Mouse (Mus musculus) thymus, postnatal 25 days (tissue): ENCODE data around the gene Fam169b.

Experiments used
- DNase-seq: peaks from one replicate; pipeline ENCODE4 v3.0.0; 2022

The Fam169b gene

DNA sequence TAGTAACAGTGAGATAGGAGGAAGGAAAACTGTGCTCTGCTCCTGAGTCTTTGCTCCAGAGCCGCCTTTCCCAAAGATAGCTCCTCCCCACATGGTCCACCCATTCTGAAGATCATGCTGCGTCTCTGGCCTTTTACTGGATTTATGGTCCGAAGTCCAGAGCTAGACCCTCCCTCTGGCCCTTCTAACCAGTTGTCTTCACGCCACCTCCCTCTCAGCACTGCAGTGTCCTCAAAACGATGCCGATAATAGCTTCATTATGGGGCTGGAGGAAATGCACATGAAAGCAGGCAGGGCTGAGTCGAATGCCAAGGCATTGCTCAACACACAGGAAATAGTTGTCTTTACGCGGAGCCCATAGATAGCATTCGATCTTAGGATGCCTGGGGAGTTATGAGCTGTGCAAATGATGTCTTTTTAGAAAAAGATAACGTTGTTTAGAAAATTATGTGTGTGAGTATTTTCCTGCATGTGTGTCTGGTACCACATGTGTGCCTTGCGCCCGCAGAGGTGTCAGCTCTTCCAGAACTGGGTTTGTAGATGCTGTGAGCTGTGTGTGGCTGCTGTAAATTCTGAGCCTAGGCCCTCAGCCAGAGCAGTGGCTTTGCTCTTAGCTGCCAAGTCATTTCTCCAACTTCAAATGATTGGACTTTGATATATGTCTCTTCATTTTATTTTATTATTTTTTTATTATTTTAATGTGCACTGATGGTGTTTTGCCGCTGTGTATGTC, 46.6 kb downstream of the Fam169b start:
- DNase-seq = no peak

GRCm38 (mm10) chr7:68323051-68323450, 49.4 kb downstream of the Fam169b start:
- peak; percentile 55 for DNase-seq

DNA sequence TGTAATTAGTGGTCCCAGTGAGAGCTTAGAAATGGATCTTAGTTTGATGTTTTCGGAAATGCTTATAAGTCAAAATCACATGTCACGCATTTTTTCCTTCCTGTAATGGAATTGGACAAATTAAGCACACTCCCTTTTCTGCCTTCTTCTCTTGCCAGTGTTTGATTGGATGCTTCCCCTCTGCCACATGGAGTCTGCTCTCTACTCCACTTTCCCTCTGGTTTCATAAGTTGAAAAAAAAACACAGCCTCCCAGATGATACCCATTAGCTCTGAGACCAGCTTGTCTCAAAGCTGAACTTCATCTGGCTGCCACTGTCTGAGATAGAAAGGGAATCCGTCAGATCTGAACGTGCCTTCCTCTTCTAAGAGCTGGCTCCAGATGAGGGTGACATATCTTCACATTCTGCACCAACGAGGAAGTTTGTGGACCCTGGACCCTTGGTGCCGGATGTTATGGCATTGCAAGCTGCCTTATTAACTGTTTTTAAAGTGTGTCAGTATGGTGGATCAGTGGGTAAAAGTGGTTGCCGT, 52.6 kb downstream of the Fam169b start:
- DNase-seq = no peak

GRCm38 (mm10) chr7:68329000-68329399, 55.4 kb downstream of the Fam169b start:
- peak; percentile 48 for DNase-seq

GRCm38 (mm10) chr7:68332799-68333198, 59.2 kb downstream of the Fam169b start:
- no peak for DNase-seq

GRCm38 (mm10) chr7:68337080-68337781, 63.6 kb downstream of the Fam169b start:
- no peak for DNase-seq

DNA sequence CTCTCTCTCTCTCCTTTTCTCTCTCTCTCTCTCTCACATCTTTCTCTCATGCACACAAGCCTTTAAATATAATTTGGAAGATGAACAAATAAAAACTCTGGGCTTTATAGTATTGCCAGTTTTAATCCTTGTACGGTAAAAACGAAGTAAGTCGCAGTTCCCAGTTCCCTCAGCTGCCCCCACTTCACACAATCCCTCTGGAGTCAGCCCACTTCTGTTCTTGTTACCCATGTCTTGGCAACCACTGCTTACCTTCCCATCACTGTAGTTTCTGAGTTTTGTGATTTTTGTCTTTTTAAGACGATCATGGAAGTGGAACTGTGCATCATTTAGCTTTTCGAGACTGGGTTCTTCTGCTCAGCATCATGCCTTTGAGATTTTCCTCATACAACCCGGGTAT, 65.0 kb downstream of the Fam169b start:
- no peak for DNase-seq

DNA sequence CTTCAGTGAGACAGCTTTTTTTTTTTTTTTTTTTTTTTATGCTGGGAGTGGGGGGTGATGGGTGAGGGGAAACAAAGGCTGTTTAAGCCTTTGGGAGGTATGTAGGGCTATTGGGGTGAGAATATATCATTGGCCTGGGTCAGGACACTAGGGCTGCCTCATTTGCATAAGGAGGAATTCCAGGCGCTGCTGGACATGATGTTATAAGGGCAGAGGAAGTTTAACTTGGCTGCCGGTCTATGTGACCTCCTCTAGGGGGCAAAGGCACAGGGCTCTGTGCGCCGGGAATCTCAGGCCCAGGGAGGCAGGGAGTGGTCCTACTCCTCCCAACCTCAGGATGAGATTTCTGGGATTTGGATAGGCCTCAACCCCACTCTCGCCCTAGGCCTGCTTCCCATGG, 70.9 kb downstream of the Fam169b start:
- no peak for DNase-seq

GRCm38 (mm10) chr7:68345963-68346362, 72.3 kb downstream of the Fam169b start:
- no peak for DNase-seq

GRCm38 (mm10) chr7:68355325-68356076, 81.9 kb downstream of the Fam169b start:
- no peak for DNase-seq

DNA sequence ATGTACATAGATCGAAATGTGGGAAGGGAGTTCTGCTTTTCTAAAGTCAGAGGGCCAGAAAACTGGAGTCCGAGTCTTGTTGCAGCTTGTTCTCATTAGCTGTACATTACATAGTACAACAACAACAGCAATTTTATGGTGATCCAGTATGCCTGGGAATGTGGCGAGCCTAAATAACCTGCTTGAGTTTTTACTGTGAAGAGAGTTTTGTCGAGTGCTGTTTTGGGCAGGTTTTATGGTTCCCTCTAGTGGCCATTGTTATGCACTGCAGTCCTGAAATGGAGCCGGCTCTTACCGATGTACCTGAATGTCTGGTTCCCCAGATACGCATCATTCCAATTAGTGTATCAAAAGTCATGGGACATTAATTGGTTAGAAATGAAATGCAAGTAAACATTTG, 83.8 kb downstream of the Fam169b start:
- DNase-seq = peak; percentile 63

DNA sequence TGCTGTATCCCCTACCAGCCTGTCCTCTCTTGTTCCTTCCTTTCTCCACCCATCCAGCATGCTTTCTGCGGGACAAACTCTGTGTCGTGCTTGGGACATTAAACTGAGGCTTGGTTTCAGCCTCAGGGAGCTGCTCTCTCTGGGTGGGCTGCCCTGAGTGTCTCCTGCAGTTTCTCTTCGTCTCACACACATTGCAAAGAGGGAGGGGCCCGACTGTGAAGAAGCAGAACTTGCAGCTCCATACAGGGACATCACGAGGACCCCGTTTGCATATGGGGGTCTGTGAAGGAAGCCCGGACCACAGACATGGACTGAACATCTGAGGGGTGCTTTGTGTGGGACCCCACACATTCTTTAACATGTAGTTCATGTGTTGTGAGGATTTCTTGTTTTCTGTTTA, 89.0 kb downstream of the Fam169b start:
- DNase-seq = no peak

- DNase-seq = no peak
Measured at GRCm38 (mm10) chr7:68365711-68366110, 92.1 kb downstream of the Fam169b start.

DNA sequence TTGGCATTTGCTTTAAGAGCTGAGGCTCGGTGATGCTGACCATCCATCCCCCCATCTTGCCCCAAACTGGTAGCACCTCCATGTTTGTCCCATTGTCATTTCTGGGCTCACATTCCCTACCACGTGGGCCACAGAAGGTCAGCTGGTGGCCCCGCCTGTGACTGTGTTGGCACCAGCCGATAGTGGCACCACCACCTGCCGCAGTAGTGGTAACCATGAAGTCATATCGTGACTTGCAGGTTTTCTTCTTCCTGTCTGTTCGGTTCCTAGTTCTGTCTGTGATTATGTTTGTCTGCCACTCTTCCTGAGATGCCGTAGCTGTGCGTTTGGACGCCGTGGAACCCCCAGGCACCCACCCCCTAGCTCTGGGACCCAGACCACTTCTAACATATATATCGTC, 95.3 kb downstream of the Fam169b start:
- DNase-seq = no peak

DNA sequence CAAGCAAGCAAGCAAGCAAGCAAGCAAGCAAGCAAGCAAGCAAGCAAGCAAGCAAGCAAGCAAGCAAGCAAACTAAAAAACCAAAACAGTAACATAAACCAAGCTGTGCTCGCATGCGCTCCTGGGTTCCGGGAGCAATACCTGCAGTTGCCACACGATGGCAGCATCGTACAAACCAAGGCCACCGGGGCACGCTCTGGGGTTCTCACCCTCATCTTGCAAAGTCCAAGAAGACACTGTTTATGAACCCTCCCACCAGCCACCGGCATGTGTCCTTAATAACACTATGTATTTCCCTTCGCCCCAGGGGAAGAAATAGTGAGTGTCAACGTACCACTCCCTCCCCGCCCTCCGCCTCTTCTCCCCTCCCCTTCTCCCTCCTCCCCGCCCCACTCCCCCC, 96.1 kb downstream of the Fam169b start:
- DNase-seq = peak; percentile 83

DNA sequence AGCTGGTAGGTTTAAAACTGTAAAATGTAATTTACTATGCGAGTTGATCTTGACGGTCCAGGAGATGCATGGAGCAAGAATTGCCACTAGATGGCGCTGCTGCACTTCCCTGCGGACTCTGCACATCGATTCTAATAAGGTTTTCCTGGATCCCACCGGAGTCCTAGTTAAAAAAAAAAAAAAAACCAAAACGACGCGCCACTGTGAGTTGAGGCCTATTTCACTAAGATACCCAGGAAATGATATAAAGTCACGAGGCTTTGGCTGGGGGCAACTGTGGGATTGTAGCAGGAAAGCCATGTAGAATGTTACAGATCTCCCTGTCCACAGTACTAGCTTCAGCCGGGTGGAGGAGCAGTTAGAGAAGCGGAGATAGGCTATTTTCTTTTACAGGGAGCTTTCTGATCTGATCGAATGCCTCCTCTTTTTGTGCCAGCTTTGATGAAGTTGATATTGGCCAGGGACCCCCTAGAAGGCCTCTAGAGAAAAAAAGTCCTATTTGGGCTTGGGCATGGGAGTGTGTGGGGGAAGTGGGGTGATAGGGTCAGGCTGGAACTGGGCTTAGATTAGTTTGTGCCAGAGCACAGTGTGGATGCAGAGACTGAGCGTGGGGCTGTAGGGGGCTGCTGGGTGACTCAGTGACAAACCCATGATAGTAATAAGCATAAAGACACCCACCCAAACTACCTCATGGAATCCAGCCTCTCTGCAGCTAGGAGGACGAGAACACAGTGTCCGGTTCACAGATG, 100.6 kb downstream of the Fam169b start:
- DNase-seq = peak; percentile 52

DNA sequence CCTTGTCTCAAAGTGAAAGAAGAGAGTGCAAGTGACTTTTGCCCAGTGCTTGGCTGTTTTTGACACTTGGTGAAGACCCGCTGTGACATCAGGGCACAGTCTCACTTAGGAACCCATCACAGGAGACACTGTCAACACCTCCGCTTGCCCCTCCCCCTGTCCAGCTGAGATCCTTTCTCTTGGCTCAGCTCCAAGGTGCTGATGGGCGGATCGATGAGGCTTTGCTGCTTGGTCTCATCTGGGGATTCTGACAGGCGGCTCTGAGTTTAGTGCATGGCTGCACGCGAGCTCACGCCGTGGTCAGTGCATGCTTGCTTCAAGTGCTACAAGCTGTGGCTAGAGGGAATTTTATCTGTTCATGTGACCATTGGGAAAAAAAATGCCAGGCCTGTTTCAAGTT, 108.5 kb downstream of the Fam169b start:
- no peak for DNase-seq

GRCm38 (mm10) chr7:68386767-68387166, 113.1 kb downstream of the Fam169b start:
- DNase-seq = no peak

DNA sequence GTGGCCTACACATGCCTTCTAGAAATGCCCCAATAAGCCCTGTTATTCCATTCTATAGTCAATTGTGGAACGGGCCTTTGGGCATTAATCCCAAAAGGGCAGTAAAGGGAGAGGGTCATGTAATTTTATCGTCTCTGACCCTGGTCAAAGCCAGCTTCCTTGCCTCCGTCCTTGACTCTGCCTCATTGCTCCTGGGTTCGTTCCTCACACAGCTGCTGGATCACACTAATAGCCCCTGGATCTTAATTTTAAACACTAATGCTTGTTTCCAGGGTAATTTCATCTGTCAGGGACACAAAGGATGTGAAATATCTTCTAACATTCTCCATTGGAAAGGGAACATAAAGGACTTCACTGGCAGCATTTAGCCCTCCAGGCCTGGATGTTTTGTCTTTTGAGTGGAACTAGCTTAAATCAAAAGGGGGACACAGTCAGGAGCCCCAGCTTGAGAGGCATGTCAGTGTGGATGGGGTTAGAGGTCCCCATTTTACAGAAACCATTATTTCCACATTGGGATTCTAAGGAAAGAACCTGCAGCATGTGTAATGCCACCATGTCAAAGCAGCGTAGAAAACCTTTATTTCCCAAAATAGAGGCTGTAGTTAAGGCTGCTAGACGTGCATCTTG, 122.2 kb downstream of the Fam169b start:
- DNase-seq = no peak

GRCm38 (mm10) chr7:68400516-68400915, 126.9 kb downstream of the Fam169b start:
- no peak for DNase-seq

GRCm38 (mm10) chr7:68408611-68409010, 135.0 kb downstream of the Fam169b start:
- DNase-seq = no peak
